Mouse (Mus musculus) kidney, adult 2 months (tissue): Measurements from ENCODE around the gene Ube4b.

Experiments
- CTCF ChIP-seq: fragments of 200-500 bp; conservative IDR thresholded peaks from 2 replicates; pipeline ENCODE4 v1.5.1; 2011; ENCODE audit warnings: low read depth, mild to moderate bottlenecking, control low read depth, low read length, moderate library complexity, mixed read lengths; ENCODE audit not compliant: insufficient read depth, insufficient read length
- POLR2A ChIP-seq: fragments of 200-500 bp; IDR thresholded peaks from one replicate; pipeline ENCODE4 v1.6.1; 2011; ENCODE audit warnings: low read depth, low read length, control low read depth

GRCm38 (mm10) chr4:149323730-149324129 lies 102.8 kb downstream of the Ube4b start:
- TF ChIP-seq POLR2A (no peak), CTCF (no peak)
